Mouse (Mus musculus) testis, adult 2 months (tissue): ENCODE measurements around the gene Hoxb5.

Experiments used
- CTCF ChIP-seq: fragments of 200-500 bp; IDR thresholded peaks from 2 replicates; pipeline ENCODE4 v1.5.1; 2012; ENCODE audit warnings: low read depth, mild to moderate bottlenecking, inconsistent platforms, low read length, moderate library complexity; ENCODE audit not compliant: control insufficient read depth, insufficient read depth, insufficient replicate concordance
- POLR2A ChIP-seq: fragments of 200-500 bp; IDR thresholded peaks from 2 replicates; pipeline ENCODE4 v1.6.1; 2012; ENCODE audit warnings: low read depth, mild to moderate bottlenecking, inconsistent platforms, low read length, moderate library complexity; ENCODE audit not compliant: control insufficient read depth

GRCm38 (mm10) chr11:96254221-96254620, 48.9 kb upstream of the Hoxb5 start:
- TF ChIP-seq CTCF, result no peak
- TF ChIP-seq POLR2A, result no peak
